Mouse (Mus musculus): ENCODE measurements at regions not wholly inside any gene's neighbourhood (a gene's known extent, or its start where the extent isn't known, plus 50 kb on each side); places are given as distances from the start of the nearest gene placed in this dataset.
"Not testable (repeated sequence)": the region's sequence is repeated elsewhere in the genome, so short reads cannot be mapped to it uniquely, and the experiment has no call there.

- not testable (repeated sequence) for H3K4me2 ChIP-seq (replicated peaks; ENCODE audit: low read depth, low read length); ATAC-seq (ENCODE audit: insufficient number of reproducible peaks, insufficient read depth, low FRiP score, low read depth); H3K27me3 ChIP-seq (ENCODE audit: control insufficient read depth, insufficient read depth, low read length); H3K9ac ChIP-seq (replicated peaks; ENCODE audit: low read depth, low read length); H3K9me3 ChIP-seq (ENCODE audit: control insufficient read depth, low read depth, low read length); H3K36me3 ChIP-seq (ENCODE audit: control insufficient read depth, insufficient read depth, low read length); H3K4me3 ChIP-seq (ENCODE audit: low read depth, low read length); H3K4me1 ChIP-seq (ENCODE audit: control insufficient read depth, insufficient read depth, low read length); H3K27ac ChIP-seq (ENCODE audit: low read length)
- WGBS, result 77% methylated on average over 2 of the region's 2 CpGs
These were observed 211.4 kb downstream of the Akain1 start for GRCm38 (mm10) chr17:69650496-69650895.

GRCm38 (mm10) chr17:69654586-69654985 is 215.5 kb downstream of the Akain1 start:
- H3K4me2 ChIP-seq (replicated peaks; ENCODE audit: low read depth, low read length), result no peak overlapping the region
- H3K27me3 ChIP-seq (ENCODE audit: control insufficient read depth, insufficient read depth, low read length), result no peaks in the 10 kb centered on the region
- H3K4me3 ChIP-seq (ENCODE audit: low read depth, low read length), result no peak overlapping the region
- ATAC-seq (ENCODE audit: insufficient number of reproducible peaks, insufficient read depth, low FRiP score, low read depth), result no peak
- no peaks in the 10 kb centered on the region for H3K9me3 ChIP-seq (ENCODE audit: control insufficient read depth, low read depth, low read length)
- H3K27ac ChIP-seq (ENCODE audit: low read length), result no peak overlapping the region
- H3K4me1 ChIP-seq (ENCODE audit: control insufficient read depth, insufficient read depth, low read length), result no peaks in the 10 kb centered on the region
- 53% methylated on average over 2 of the region's 2 CpGs for WGBS
- no peaks in the 10 kb centered on the region for H3K36me3 ChIP-seq (ENCODE audit: control insufficient read depth, insufficient read depth, low read length)
- H3K9ac ChIP-seq (replicated peaks; ENCODE audit: low read depth, low read length), result no peak overlapping the region

GRCm38 (mm10) chr17:69672530-69672929 is 233.4 kb downstream of the Akain1 start:
- 89% methylated on average over 3 of the region's 3 CpGs for WGBS
- H3K4me1 ChIP-seq (ENCODE audit: control insufficient read depth, insufficient read depth, low read length), result no peaks in the 10 kb centered on the region
- H3K4me2 ChIP-seq (replicated peaks; ENCODE audit: low read depth, low read length), result no peak overlapping the region
- no peak overlapping the region for H3K27ac ChIP-seq (ENCODE audit: low read length)
- ATAC-seq (ENCODE audit: insufficient number of reproducible peaks, insufficient read depth, low FRiP score, low read depth), result no peak
- no peaks in the 10 kb centered on the region for H3K27me3 ChIP-seq (ENCODE audit: control insufficient read depth, insufficient read depth, low read length)
- H3K9me3 ChIP-seq (ENCODE audit: control insufficient read depth, low read depth, low read length), result no peaks in the 10 kb centered on the region
- no peak overlapping the region for H3K9ac ChIP-seq (replicated peaks; ENCODE audit: low read depth, low read length)
- no peak overlapping the region for H3K4me3 ChIP-seq (ENCODE audit: low read depth, low read length)
- H3K36me3 ChIP-seq (ENCODE audit: control insufficient read depth, insufficient read depth, low read length), result no peaks in the 10 kb centered on the region

- no peaks in the 10 kb centered on the region for H3K27me3 ChIP-seq (ENCODE audit: control insufficient read depth, insufficient read depth, low read length)
- no peak for ATAC-seq (ENCODE audit: insufficient number of reproducible peaks, insufficient read depth, low FRiP score, low read depth)
- WGBS, result 75% methylated on average over 5 of the region's 5 CpGs
- H3K4me2 ChIP-seq (replicated peaks; ENCODE audit: low read depth, low read length), result no peak overlapping the region
- H3K9ac ChIP-seq (replicated peaks; ENCODE audit: low read depth, low read length), result no peak overlapping the region
- H3K36me3 ChIP-seq (ENCODE audit: control insufficient read depth, insufficient read depth, low read length), result no peaks in the 10 kb centered on the region
- no peaks in the 10 kb centered on the region for H3K4me1 ChIP-seq (ENCODE audit: control insufficient read depth, insufficient read depth, low read length)
- no peak overlapping the region for H3K4me3 ChIP-seq (ENCODE audit: low read depth, low read length)
- no peaks in the 10 kb centered on the region for H3K9me3 ChIP-seq (ENCODE audit: control insufficient read depth, low read depth, low read length)
- no peak overlapping the region for H3K27ac ChIP-seq (ENCODE audit: low read length)
These were observed 244.0 kb downstream of the Akain1 start for GRCm38 (mm10) chr17:69683091-69683490.

DNA sequence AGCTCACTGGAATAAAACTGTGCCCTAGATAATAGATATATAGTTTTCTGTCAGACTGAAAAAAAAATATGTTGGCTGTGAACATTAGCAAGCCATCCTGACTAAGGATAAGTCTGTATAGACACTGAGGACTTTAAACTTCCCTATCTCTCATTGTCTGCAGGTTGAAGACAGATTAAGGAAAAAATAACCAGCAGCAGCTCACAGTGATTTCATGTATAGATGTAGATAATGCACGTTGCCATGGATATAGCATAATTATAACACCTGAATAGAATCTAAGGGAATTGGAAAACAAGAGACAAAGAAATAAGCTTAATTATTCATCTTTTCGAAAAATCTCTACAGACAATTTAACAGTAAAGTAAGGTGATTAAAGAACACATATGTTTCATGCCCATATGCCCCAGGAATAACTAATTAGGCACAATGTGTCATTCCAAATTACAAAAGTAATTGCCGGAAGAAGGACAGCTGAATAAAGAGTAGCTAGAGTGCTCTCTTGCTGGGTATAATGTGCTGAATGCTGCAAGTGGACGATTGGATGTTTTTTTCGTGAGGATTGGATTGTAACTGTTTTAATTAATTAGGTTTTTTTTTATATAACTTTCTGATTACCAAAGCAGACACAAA is 246.6 kb downstream of the Akain1 start:
- WGBS, result 81% methylated on average over 5 of the region's 5 CpGs
- Histone ChIP-seq H3K4me3 (ENCODE audit: low read depth, low read length) (no peak overlapping the region), H3K9me3 (ENCODE audit: control insufficient read depth, low read depth, low read length) (no peaks in the 10 kb centered on the region), H3K4me1 (ENCODE audit: control insufficient read depth, insufficient read depth, low read length) (no peaks in the 10 kb centered on the region), H3K9ac (replicated peaks; ENCODE audit: low read depth, low read length) (no peak overlapping the region), H3K27me3 (ENCODE audit: control insufficient read depth, insufficient read depth, low read length) (no peaks in the 10 kb centered on the region), H3K4me2 (replicated peaks; ENCODE audit: low read depth, low read length) (no peak overlapping the region), H3K27ac (ENCODE audit: low read length) (no peak overlapping the region), H3K36me3 (ENCODE audit: control insufficient read depth, insufficient read depth, low read length) (no peaks in the 10 kb centered on the region)
- ATAC-seq (ENCODE audit: insufficient number of reproducible peaks, insufficient read depth, low FRiP score, low read depth), result no peak

DNA sequence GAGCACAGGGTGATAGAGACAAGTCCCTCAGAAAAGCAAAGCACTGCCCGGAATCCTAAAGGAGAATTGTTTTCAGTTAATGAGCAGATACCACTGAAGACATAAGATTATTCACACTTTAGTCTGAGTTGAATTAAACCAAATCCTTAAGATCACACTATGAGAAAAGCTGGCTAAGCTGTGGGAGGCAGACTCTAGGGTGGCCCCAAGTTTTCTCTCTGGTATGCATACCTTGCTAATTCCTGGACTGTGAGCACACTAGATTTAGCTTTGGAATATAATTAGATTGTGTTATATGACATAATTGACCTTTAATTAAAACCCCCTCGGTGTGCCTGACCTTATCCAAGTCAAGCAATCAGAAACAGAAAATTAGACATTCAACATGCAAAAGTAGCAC is 247.3 kb downstream of the Akain1 start:
- H3K9ac ChIP-seq (replicated peaks; ENCODE audit: low read depth, low read length), result no peak overlapping the region
- no peaks in the 10 kb centered on the region for H3K4me1 ChIP-seq (ENCODE audit: control insufficient read depth, insufficient read depth, low read length)
- no peak for ATAC-seq (ENCODE audit: insufficient number of reproducible peaks, insufficient read depth, low FRiP score, low read depth)
- H3K36me3 ChIP-seq (ENCODE audit: control insufficient read depth, insufficient read depth, low read length), result no peaks in the 10 kb centered on the region
- no peaks in the 10 kb centered on the region for H3K27me3 ChIP-seq (ENCODE audit: control insufficient read depth, insufficient read depth, low read length)
- no peak overlapping the region for H3K27ac ChIP-seq (ENCODE audit: low read length)
- no peak overlapping the region for H3K4me3 ChIP-seq (ENCODE audit: low read depth, low read length)
- no peak overlapping the region for H3K4me2 ChIP-seq (replicated peaks; ENCODE audit: low read depth, low read length)
- 78% methylated on average over 2 of the region's 2 CpGs for WGBS
- H3K9me3 ChIP-seq (ENCODE audit: control insufficient read depth, low read depth, low read length), result no peaks in the 10 kb centered on the region

DNA sequence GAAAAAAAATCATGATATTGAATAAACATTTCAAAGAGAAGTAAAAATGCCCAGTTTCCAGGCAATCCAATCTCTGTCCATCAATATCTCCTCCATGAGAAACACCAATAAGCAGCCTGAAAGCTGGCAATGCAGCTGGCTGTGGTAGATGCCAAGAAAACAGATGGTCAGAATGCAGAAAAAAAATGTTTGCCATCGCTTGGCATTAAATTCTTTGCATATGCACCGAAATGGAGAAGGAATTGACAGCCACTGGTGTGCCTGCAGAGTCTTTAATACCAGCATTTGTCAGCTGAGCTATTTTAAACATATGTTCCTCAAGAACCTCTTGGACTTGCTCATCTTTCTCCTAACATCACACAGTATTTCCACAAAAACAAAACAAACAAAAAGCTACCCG is 256.2 kb downstream of the Akain1 start:
- no peaks in the 10 kb centered on the region for H3K27me3 ChIP-seq (ENCODE audit: control insufficient read depth, insufficient read depth, low read length)
- no peak for ATAC-seq (ENCODE audit: insufficient number of reproducible peaks, insufficient read depth, low FRiP score, low read depth)
- no peak overlapping the region for H3K9ac ChIP-seq (replicated peaks; ENCODE audit: low read depth, low read length)
- no peaks in the 10 kb centered on the region for H3K4me1 ChIP-seq (ENCODE audit: control insufficient read depth, insufficient read depth, low read length)
- 87% methylated on average over 3 of the region's 3 CpGs for WGBS
- no peak overlapping the region for H3K27ac ChIP-seq (ENCODE audit: low read length)
- H3K36me3 ChIP-seq (ENCODE audit: control insufficient read depth, insufficient read depth, low read length), result no peaks in the 10 kb centered on the region
- no peak overlapping the region for H3K4me3 ChIP-seq (ENCODE audit: low read depth, low read length)
- no peaks in the 10 kb centered on the region for H3K9me3 ChIP-seq (ENCODE audit: control insufficient read depth, low read depth, low read length)
- H3K4me2 ChIP-seq (replicated peaks; ENCODE audit: low read depth, low read length), result no peak overlapping the region

DNA sequence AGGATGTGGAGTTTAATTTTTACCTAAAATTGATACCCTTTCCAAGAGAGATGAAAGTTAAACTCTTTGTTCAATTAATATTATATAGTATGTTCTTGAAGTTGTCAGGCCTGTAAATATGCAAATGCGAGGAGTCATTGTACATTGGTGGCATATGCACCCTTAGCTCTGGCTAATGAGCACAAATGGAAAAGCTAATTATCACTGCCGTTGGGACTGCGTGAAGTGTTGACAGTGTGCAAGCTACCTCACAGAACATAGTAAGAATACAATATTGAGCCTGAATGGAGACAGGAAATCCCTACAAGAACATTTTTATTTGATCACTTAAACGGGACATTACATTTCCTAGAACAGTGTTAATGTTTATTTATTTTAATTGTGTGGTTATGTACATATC is 241.5 kb upstream of the Dlgap1 start:
- Histone ChIP-seq H3K9me3 (ENCODE audit: control insufficient read depth, low read depth, low read length) (no peaks in the 10 kb centered on the region), H3K4me2 (replicated peaks; ENCODE audit: low read depth, low read length) (no peak overlapping the region), H3K4me1 (ENCODE audit: control insufficient read depth, insufficient read depth, low read length) (no peaks in the 10 kb centered on the region), H3K4me3 (ENCODE audit: low read depth, low read length) (no peak overlapping the region), H3K36me3 (ENCODE audit: control insufficient read depth, insufficient read depth, low read length) (no peaks in the 10 kb centered on the region), H3K27ac (ENCODE audit: low read length) (no peak overlapping the region), H3K27me3 (ENCODE audit: control insufficient read depth, insufficient read depth, low read length) (no peaks in the 10 kb centered on the region), H3K9ac (replicated peaks; ENCODE audit: low read depth, low read length) (no peak overlapping the region)
- 85% methylated on average over 4 of the region's 4 CpGs for WGBS
- ATAC-seq (ENCODE audit: insufficient number of reproducible peaks, insufficient read depth, low FRiP score, low read depth), result no peak

GRCm38 (mm10) chr17:69732981-69733380 is 235.9 kb upstream of the Dlgap1 start:
- no peak for ATAC-seq (ENCODE audit: insufficient number of reproducible peaks, insufficient read depth, low FRiP score, low read depth)
- Histone ChIP-seq H3K27ac (ENCODE audit: low read length) (no peak overlapping the region), H3K9me3 (ENCODE audit: control insufficient read depth, low read depth, low read length) (no peaks in the 10 kb centered on the region), H3K9ac (replicated peaks; ENCODE audit: low read depth, low read length) (no peak overlapping the region), H3K4me2 (replicated peaks; ENCODE audit: low read depth, low read length) (no peak overlapping the region), H3K27me3 (ENCODE audit: control insufficient read depth, insufficient read depth, low read length) (no peaks in the 10 kb centered on the region), H3K36me3 (ENCODE audit: control insufficient read depth, insufficient read depth, low read length) (no peaks in the 10 kb centered on the region), H3K4me3 (ENCODE audit: low read depth, low read length) (no peak overlapping the region), H3K4me1 (ENCODE audit: control insufficient read depth, insufficient read depth, low read length) (no peaks in the 10 kb centered on the region)
- 90% methylated on average over 11 of the region's 11 CpGs for WGBS

Measured in stomach, embryonic 14.5 days (tissue).